Mouse (Mus musculus) neutrophil, adult 5-6 weeks (primary cell): Measurements from ENCODE around the gene Cop1. TPM values are rescaled to one million over a fixed set of nuclear protein-coding genes. Genes with fewer than 3 reads are reported as not detected.

Experiments
- ATAC-seq: fragments of 151-379, 151-347 bp; 2 replicates; pipeline ENCODE4 v1.8.0; 2017; ENCODE audit warnings: mild to moderate bottlenecking, moderate TSS enrichment; ENCODE audit not compliant: insufficient number of reproducible peaks, poor library complexity, low FRiP score, severe bottlenecking; ENCODE audit errors: extremely low read depth
- total RNA-seq: library from RNA; stranded (forward); fragments of 200-1000 nt; gene quantifications from 2 replicates; pipeline ENCODE4 v1.2.3, GENCODE M21; 2017

Cop1 gene
- total RNA-seq, 1 experiment from 2014 or later: 239 TPM

DNA sequence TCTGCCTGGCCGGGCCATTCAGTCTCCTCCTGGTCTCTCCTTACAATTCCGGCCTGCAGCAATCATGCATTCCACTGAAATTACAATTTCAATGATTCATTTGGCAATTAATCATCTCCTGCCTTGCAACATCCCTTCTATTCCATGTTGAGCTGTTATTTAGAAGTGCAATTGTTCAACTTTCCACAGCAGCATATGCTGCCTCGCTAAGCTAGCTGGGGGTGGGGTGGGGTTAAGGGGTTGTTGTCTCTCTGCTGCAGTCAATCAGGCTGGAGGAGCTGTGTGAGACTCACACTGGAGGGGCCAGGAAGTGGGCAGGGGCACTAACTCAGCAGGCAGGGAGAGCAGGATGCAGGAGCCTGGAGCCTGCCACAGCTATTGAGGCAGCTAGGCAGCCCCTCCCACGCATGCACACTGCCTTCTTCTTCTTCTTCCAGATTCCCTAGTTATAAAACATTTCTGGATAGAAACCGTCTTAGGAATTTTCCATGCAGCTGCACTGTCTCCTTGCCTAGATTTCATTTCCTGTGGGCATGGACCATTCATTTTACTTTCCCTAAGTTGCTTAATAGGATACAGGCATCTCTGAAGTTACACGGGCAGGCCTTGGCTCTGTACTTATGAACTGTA is 161.1 kb downstream of the Cop1 start:
- no peak for ATAC-seq

DNA sequence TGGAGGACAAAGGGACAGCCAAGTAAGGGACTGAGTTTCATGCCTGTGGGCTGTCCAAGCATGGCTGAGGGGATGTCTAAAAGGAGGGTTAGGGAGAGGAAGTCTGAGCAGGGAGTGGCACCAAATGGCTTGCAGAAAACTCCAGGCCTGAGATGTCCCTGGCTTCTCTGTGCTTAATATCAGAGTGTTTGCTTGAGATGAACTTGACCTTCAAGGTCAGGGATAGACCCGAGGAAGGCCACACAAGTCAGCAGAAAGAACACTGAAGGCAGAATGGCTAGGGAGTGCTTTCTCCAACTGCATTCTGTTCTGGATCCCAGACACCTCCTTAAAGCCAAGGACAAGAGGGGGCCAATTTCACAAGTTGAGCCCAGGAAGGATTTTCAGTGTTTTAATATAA is 161.8 kb downstream of the Cop1 start:
- no peak for ATAC-seq

DNA sequence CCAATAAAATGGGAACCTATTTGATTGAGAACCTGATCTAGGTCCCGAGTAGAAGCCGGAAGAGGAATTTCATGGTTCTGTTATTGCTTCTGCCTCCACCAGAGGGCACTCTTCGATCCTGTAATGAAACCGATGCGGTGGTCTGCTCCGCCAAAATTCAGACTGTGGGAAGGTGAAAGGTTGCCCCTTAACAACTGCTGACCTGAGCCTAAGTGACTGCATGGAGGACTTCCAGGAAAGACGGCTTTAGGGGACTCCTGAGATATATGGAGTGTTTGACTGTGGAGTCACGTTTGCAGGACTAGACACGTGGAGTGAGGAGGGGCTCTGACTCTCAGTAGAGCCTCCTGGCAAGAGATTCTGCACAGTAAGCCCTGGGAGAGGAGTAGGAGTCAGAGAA is 164.4 kb downstream of the Cop1 start:
- ATAC-seq: no peak
